Mouse (Mus musculus): ENCODE data around the gene Apoe. TPM values are rescaled to one million over a fixed set of nuclear protein-coding genes. Genes with fewer than 3 reads are reported as not detected.

Gene Apoe
- total RNA-seq, 2 experiments from 2014 or later = 2,242 to 2,264 TPM

GRCm38 (mm10) chr7:19683771-19684201, 15.2 kb downstream of the Apoe start:
- no peak overlapping the region for H3K27ac ChIP-seq
- no peak overlapping the region for H3K4me3 ChIP-seq
- TF ChIP-seq CTCF (conservative IDR thresholded peaks at IDR 0.05) = no peak
- no peak for DNase-seq (ENCODE audit: low spot score in 2 of 2)

- Histone ChIP-seq H3K4me3 (no peak overlapping the region), H3K27ac (no peak overlapping the region)
- TF ChIP-seq CTCF (conservative IDR thresholded peaks at IDR 0.05) = no peak
- DNase-seq (ENCODE audit: low spot score in 2 of 2) = no peak
These were observed 16.0 kb downstream of the Apoe start for GRCm38 (mm10) chr7:19682979-19683378.

- no peak for TF ChIP-seq CTCF (conservative IDR thresholded peaks at IDR 0.05)
- Histone ChIP-seq H3K4me3 (no peak within 1 kb of the TSS), H3K27ac (no peak within 1 kb of the TSS)
- DNase-seq (ENCODE audit: low spot score in 2 of 2) = no peak
These were observed 17.7 kb downstream of the Apoe start, which contains the start of the genes Gm44805 and Apoc4 for GRCm38 (mm10) chr7:19681202-19681694. Gm44805 (minus strand) TSS chr7:19681423. Apoc4 (minus strand) TSS chr7:19681479.

GRCm38 (mm10) chr7:19680702-19681101, 18.3 kb downstream of the Apoe start:
- Histone ChIP-seq H3K4me3 (no peak overlapping the region), H3K27ac (no peak overlapping the region)
- TF ChIP-seq CTCF (conservative IDR thresholded peaks at IDR 0.05) = no peak
- DNase-seq (ENCODE audit: low spot score in 2 of 2) = no peak

GRCm38 (mm10) chr7:19678901-19679300, 20.1 kb downstream of the Apoe start:
- TF ChIP-seq CTCF (conservative IDR thresholded peaks at IDR 0.05) = no peak
- no peak overlapping the region for H3K4me3 ChIP-seq
- no peak overlapping the region for H3K27ac ChIP-seq
- DNase-seq (ENCODE audit: low spot score in 2 of 2) = no peak

GRCm38 (mm10) chr7:19677872-19678271, 21.1 kb downstream of the Apoe start, which contains the start of gene Apoc2:
Apoc2 (minus strand) TSS chr7:19677941.
- no peak for TF ChIP-seq CTCF (conservative IDR thresholded peaks at IDR 0.05)
- H3K27ac ChIP-seq = no peak within 1 kb of the TSS

GRCm38 (mm10) chr7:19676662-19677061, 22.3 kb downstream of the Apoe start:
- no peak overlapping the region for H3K27ac ChIP-seq
- no peak overlapping the region for H3K4me3 ChIP-seq
- no peak for TF ChIP-seq CTCF (conservative IDR thresholded peaks at IDR 0.05)
- no peak for DNase-seq (ENCODE audit: low spot score in 2 of 2)

More at GRCm38 (mm10) chr7:19677872-19678271, 21.1 kb downstream of the Apoe start, which contains the start of gene Apoc2:
- DNase-seq (ENCODE audit: low spot score in 2 of 2) = no peak
- no peak within 1 kb of the TSS for H3K4me3 ChIP-seq

GRCm38 (mm10) chr7:19675824-19676223, 23.2 kb downstream of the Apoe start:
- DNase-seq (ENCODE audit: low spot score in 2 of 2) = no peak
- Histone ChIP-seq H3K27ac (no peak overlapping the region), H3K4me3 (no peak overlapping the region)
- TF ChIP-seq CTCF (conservative IDR thresholded peaks at IDR 0.05) = no peak

- TF ChIP-seq CTCF (conservative IDR thresholded peaks at IDR 0.05) = no peak
- DNase-seq (ENCODE audit: low spot score in 2 of 2) = no peak
- no peak overlapping the region for H3K27ac ChIP-seq
- H3K4me3 ChIP-seq = no peak overlapping the region
These were observed 25.8 kb downstream of the Apoe start for GRCm38 (mm10) chr7:19673083-19673699.

- no peak for TF ChIP-seq CTCF (conservative IDR thresholded peaks at IDR 0.05)
- Histone ChIP-seq H3K4me3 (no peak overlapping the region), H3K27ac (no peak overlapping the region)
- DNase-seq (ENCODE audit: low spot score in 2 of 2) = no peak
These were observed 27.5 kb downstream of the Apoe start for GRCm38 (mm10) chr7:19671511-19671910.

GRCm38 (mm10) chr7:19668947-19669721, 29.9 kb downstream of the Apoe start:
- no peak overlapping the region for H3K4me3 ChIP-seq

GRCm38 (mm10) chr7:19667434-19667833, 31.6 kb downstream of the Apoe start:
- Histone ChIP-seq H3K27ac (0 out of 2 replicates have a peak overlapping the region, but pooled peaks have one; percentile 5), H3K4me3 (no peak overlapping the region)
- no peak for TF ChIP-seq CTCF (conservative IDR thresholded peaks at IDR 0.05)
- DNase-seq (ENCODE audit: low spot score in 2 of 2) = no peak

More at GRCm38 (mm10) chr7:19668947-19669721, 29.9 kb downstream of the Apoe start:
- peak; percentile 94 to 96 for DNase-seq (ENCODE audit: low spot score in 2 of 2)
- peak overlapping the region; percentile 80 for H3K27ac ChIP-seq
- peak; percentile 84 for TF ChIP-seq CTCF (conservative IDR thresholded peaks at IDR 0.05)

GRCm38 (mm10) chr7:19666750-19667149, 32.2 kb downstream of the Apoe start:
- H3K4me3 ChIP-seq = no peak overlapping the region
- 0 out of 2 replicates have a peak overlapping the region, but pooled peaks have one; percentile 5 for H3K27ac ChIP-seq
- peak; percentile 52 for TF ChIP-seq CTCF (conservative IDR thresholded peaks at IDR 0.05)
- no peak for DNase-seq (ENCODE audit: low spot score in 2 of 2)

Data from layer of hippocampus, adult 2 months (tissue).